Mouse (Mus musculus): ENCODE results near the gene Dmrta2.

DNA sequence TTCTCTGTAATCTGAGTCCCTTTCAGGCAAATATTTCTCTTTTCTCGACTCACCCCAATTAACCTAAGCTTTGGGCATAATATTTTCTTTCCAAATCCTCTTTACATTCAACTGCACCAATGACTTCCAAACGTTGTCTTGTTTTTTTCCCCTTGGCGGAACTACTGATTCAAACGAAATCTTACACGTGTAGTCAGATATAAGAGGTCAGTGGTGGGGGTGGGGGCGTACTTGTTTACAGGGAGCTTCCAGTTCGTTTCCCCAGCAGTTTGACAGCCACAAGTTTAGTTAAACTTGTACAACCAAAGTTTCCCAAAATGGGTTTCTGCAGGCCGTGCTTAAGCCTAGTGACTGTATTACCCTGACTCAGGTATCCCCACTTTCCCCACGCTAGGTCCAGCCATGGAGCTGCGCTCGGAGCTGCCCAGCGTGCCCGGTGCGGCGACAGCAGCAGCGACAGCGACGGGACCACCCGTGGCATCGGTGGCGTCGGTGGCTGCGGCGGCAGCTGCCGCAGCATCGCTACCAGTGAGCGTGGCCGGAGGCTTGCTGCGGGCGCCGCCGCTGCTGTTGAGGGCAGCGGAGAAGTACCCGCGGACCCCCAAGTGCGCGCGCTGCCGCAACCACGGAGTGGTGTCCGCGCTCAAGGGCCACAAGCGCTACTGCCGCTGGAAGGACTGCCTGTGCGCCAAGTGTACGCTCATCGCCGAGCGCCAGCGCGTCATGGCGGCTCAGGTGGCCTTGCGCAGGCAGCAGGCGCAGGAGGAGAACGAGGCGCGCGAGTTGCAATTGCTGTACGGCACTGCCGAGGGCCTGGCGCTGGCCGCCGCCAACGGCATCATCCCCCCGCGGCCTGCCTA is 1.8 kb downstream of the Dmrta2 start:
- TF ChIP-seq POLR2A (IDR thresholded peaks at IDR 0.05; ENCODE audit: low read depth, low read length): no peak
- no peak for TF ChIP-seq CTCF (IDR thresholded peaks at IDR 0.05; ENCODE audit: extremely low read depth, insufficient read length, insufficient replicate concordance, low read depth, low read length)

Data from small intestine, adult 2 months (tissue).